In the genomic region with DNA sequence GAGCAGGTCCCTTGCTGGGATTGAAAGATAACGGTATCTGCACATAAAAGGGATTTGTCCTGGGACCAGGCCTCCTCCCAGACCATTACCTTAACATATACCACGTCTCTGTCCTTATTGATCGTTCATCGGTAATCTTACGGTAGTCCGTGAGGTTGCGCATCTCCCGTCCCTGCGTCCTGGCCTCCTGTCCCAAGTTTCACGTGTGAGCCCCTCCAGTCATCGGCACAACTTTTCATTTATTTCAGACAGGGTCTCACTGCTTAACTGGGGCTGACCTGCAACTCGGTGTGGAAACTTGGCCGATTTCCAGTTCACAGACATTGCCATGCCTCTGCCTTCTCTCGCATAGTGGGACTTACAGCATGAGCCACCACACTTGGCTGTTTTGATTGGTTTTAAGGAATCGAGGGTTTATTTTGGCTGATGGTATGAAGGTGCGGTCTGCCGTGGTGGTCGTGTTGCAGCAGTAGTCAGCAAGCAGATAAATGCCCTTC, we compare ENCODE assay signal across 8 mouse cellular contexts. TPM values are rescaled to one million over a fixed set of nuclear protein-coding genes. Genes with fewer than 3 reads are reported as not detected.
A peak's percentile ranks its signal among the peaks of the same experiment; 100 is the strongest.
DNase-seq lines count a peak whose midpoint lies in the region; ATAC-seq lines count a peak whose summit lies in the region.

No protein-coding gene starts in this region.

- H3K36me3 ChIP-seq in erythroblast, embryonic 14.5 days (ENCODE audit: control insufficient read depth), result peaks cover 79% of the 10 kb centered on the region
- H3K36me3 ChIP-seq in liver, embryonic 13.5 days, result peaks cover 67% of the 10 kb centered on the region

- H3K4me1 ChIP-seq in erythroblast, embryonic 14.5 days (ENCODE audit: control insufficient read depth), result peaks cover 59% of the 10 kb centered on the region
- H3K4me1 ChIP-seq in liver, embryonic 13.5 days (replicated peaks), result peaks cover 44% of the 10 kb centered on the region

- H3K9me3 ChIP-seq in erythroblast, embryonic 14.5 days (ENCODE audit: control insufficient read depth, low read length), result no peaks in the 10 kb centered on the region
- no peaks in the 10 kb centered on the region for H3K9me3 ChIP-seq in liver, embryonic 13.5 days (replicated peaks)

- ATAC-seq in liver, embryonic 13.5 days (ENCODE audit: low read depth), result no peak
- no peak for ATAC-seq in megakaryocyte-erythroid progenitor cell, adult 5-6 weeks (replicated peaks; ENCODE audit: low FRiP score, low TSS enrichment, poor library complexity, severe bottlenecking)

- H3K27me3 ChIP-seq in erythroblast, embryonic 14.5 days (ENCODE audit: control insufficient read depth), result no peaks in the 10 kb centered on the region
- no peaks in the 10 kb centered on the region for H3K27me3 ChIP-seq in liver, embryonic 13.5 days

- peak overlapping the region; percentile 95 for H3K9ac ChIP-seq in liver, embryonic 13.5 days

- peak overlapping the region; percentile 92 for H3K27ac ChIP-seq in liver, embryonic 13.5 days

- WGBS in liver, embryonic 13.5 days (ENCODE audit: insufficient replicate concordance), result 1% methylated on average over 18 of the region's 18 CpGs

- DNase-seq in embryo, embryonic 10 days (ENCODE audit: low spot score), result peak; percentile 29
- DNase-seq in embryo, embryonic 9.5 days (ENCODE audit: extremely low spot score), result no peak
- peak; percentile 67 for DNase-seq in 3T3-L1 (ENCODE audit: low read depth, low spot score)
- DNase-seq in liver, embryonic 13.5 days, result no peak
- no peak for DNase-seq in adrenal gland, adult 2 months
- DNase-seq in cerebellum, adult 11-12 months, result no peak

- H3K4me2 ChIP-seq in liver, embryonic 13.5 days, result peak overlapping the region; percentile 78

- H3K4me3 ChIP-seq in erythroblast, embryonic 14.5 days (replicated peaks), result peak overlapping the region; percentile 89
- H3K4me3 ChIP-seq in liver, embryonic 13.5 days (replicated peaks), result peak overlapping the region; percentile 90

RNA-seq across cellular contexts. Expression of a gene that starts 0.7 kb away (rescaled TPM):
- 32.7 and 39.3 TPM in 2 replicates for polyA plus RNA-seq in erythroblast, embryonic 14.5 days (2012)
- 97.5 and 105 TPM in 2 replicates for polyA plus RNA-seq in liver, embryonic 13.5 days (2015; fragmentation: Nextera tagmentation; extraction: Ambion mirVana)
- 10 to 100 TPM; 72.2 to 83.6 TPM for total RNA-seq in adrenal gland, adult 2 months (2021)
- polyA plus RNA-seq in adrenal gland, adult 2 months (2012; rRNA removed), result 81.1 and 102 TPM in 2 replicates
- total RNA-seq in megakaryocyte-erythroid progenitor cell, adult 5-6 weeks (2014; fragmentation: Nextera tagmentation), result 114 and 155 TPM in 2 replicates
- 41.1 and 51.5 TPM in 2 replicates for total RNA-seq in megakaryocyte-erythroid progenitor cell, adult 5-6 weeks (2017)

RNA-seq across cellular contexts. Expression of a gene that starts 1.1 kb away (rescaled TPM):
- 68.4 and 69.3 TPM in 2 replicates for polyA plus RNA-seq in erythroblast, embryonic 14.5 days (2012)
- polyA plus RNA-seq in liver, embryonic 13.5 days (2015; fragmentation: Nextera tagmentation; extraction: Ambion mirVana), result 35.7 and 48.5 TPM in 2 replicates
- 10 to 100 TPM; 53.6 to 58.7 TPM for total RNA-seq in adrenal gland, adult 2 months (2021)
- 103 and 104 TPM in 2 replicates for polyA plus RNA-seq in adrenal gland, adult 2 months (2012; rRNA removed)
- total RNA-seq in megakaryocyte-erythroid progenitor cell, adult 5-6 weeks (2014; fragmentation: Nextera tagmentation), result 97.7 and 118 TPM in 2 replicates
- total RNA-seq in megakaryocyte-erythroid progenitor cell, adult 5-6 weeks (2017), result 24.1 and 27.1 TPM in 2 replicates

RNA-seq across cellular contexts. Expression of a gene that starts 5.9 kb away (rescaled TPM):
- 0.33 and 0.43 TPM in 2 replicates for polyA plus RNA-seq in erythroblast, embryonic 14.5 days (2012)
- polyA plus RNA-seq in liver, embryonic 13.5 days (2015; fragmentation: Nextera tagmentation; extraction: Ambion mirVana), result not detected in 2 replicates
- under 1 TPM; 0.73 to 0.95 TPM for total RNA-seq in adrenal gland, adult 2 months (2021)
- polyA plus RNA-seq in adrenal gland, adult 2 months (2012; rRNA removed), result 1.7 and 2.1 TPM in 2 replicates
- 0.59 TPM in 1 of 2 replicates, not detected in the other for total RNA-seq in megakaryocyte-erythroid progenitor cell, adult 5-6 weeks (2014; fragmentation: Nextera tagmentation)
- not detected in 2 replicates for total RNA-seq in megakaryocyte-erythroid progenitor cell, adult 5-6 weeks (2017)

RNA-seq across cellular contexts. Expression of a gene that starts 14.2 kb away (rescaled TPM):
- not detected in 2 replicates for polyA plus RNA-seq in erythroblast, embryonic 14.5 days (2012)
- 0.20 and 0.38 TPM in 2 replicates for polyA plus RNA-seq in liver, embryonic 13.5 days (2015; fragmentation: Nextera tagmentation; extraction: Ambion mirVana)
- total RNA-seq in adrenal gland, adult 2 months (2021), result 10 to 100 TPM in 1 of 2 experiments, 1 to 10 TPM in 1; 2.3 to 18.5 TPM
- 4.2 and 4.9 TPM in 2 replicates for polyA plus RNA-seq in adrenal gland, adult 2 months (2012; rRNA removed)
- not detected in 2 replicates for total RNA-seq in megakaryocyte-erythroid progenitor cell, adult 5-6 weeks (2014; fragmentation: Nextera tagmentation)
- total RNA-seq in megakaryocyte-erythroid progenitor cell, adult 5-6 weeks (2017), result not detected in 2 replicates

RNA-seq across cellular contexts. Expression of a gene that starts 27.3 kb away (rescaled TPM):
- 1,446 and 1,486 TPM in 2 replicates for polyA plus RNA-seq in erythroblast, embryonic 14.5 days (2012)
- 1,324 and 1,529 TPM in 2 replicates for polyA plus RNA-seq in liver, embryonic 13.5 days (2015; fragmentation: Nextera tagmentation; extraction: Ambion mirVana)
- total RNA-seq in adrenal gland, adult 2 months (2021), result 100 to 1,000 TPM; 780 to 923 TPM
- polyA plus RNA-seq in adrenal gland, adult 2 months (2012; rRNA removed), result 1,168 and 1,414 TPM in 2 replicates
- 1,436 and 1,526 TPM in 2 replicates for total RNA-seq in megakaryocyte-erythroid progenitor cell, adult 5-6 weeks (2014; fragmentation: Nextera tagmentation)
- 220 and 353 TPM in 2 replicates for total RNA-seq in megakaryocyte-erythroid progenitor cell, adult 5-6 weeks (2017)

Comparison
In these comparisons a context has a peak if more than half of its experiments do, and no peak if none do; other contexts are left out.
1. DNase-seq: peak in embryo, embryonic 10 days (single experiment) and 3T3-L1 (single experiment); none in embryo, embryonic 9.5 days (single experiment), liver, embryonic 13.5 days (single experiment), adrenal gland, adult 2 months (single experiment) and cerebellum, adult 11-12 months (single experiment).